Comparison of ENCODE assay signal across 13 mouse cellular contexts in genomic region chr5:35557946-35558621, GRCm38 (mm10). TPM values are rescaled to one million over a fixed set of nuclear protein-coding genes. Genes with fewer than 3 reads are reported as not detected.
DNase-seq lines count a peak whose midpoint lies in the region; ATAC-seq and TF ChIP-seq lines count a peak whose summit lies in the region.
"Had no signal": no experiment of that assay in that cellular context is flagged by ENCODE, and none has a peak within 500 bp of the region (broad histone marks: within the 10 kb centered on the region; RNA-seq: fewer than 3 reads in every experiment).

No protein-coding gene starts in this region.

- H3K4me2 ChIP-seq in forebrain, postnatal 0 days (ENCODE audit: low read depth): no peak overlapping the region
- H3K4me2 ChIP-seq in forebrain, embryonic 12.5 days: no peak overlapping the region
- H3K4me2 ChIP-seq in liver, embryonic 13.5 days: no peak overlapping the region
- no peak overlapping the region for H3K4me2 ChIP-seq in liver, embryonic 12.5 days
- H3K4me2 ChIP-seq in heart, embryonic 12.5 days: no peak overlapping the region
- H3K4me2 ChIP-seq: forebrain, embryonic 13.5 days had no signal

- no peak overlapping the region for H3K27ac ChIP-seq in forebrain, postnatal 0 days (ENCODE audit: low read depth, low read length)
- H3K27ac ChIP-seq in forebrain, embryonic 12.5 days: no peak overlapping the region
- no peak overlapping the region for H3K27ac ChIP-seq in liver, embryonic 13.5 days
- no peak overlapping the region for H3K27ac ChIP-seq in liver, embryonic 12.5 days
- peak overlapping the region; percentile 47; the same call in 1 of the 2 replicates for H3K27ac ChIP-seq in heart, embryonic 12.5 days (ENCODE audit: poor library complexity, severe bottlenecking)
- H3K27ac ChIP-seq: forebrain, embryonic 13.5 days had no signal

- peak; percentile 20 for DNase-seq in forebrain, postnatal 0 days
- no peak for DNase-seq in liver, embryonic 13.5 days
- DNase-seq in R1 (ENCODE audit: low read depth, low spot score): peak; percentile 67
- DNase-seq: B cell, adult 2 months; cerebellum, postnatal 25 days; right cerebral cortex, adult 18-20 months had no signal

- TF ChIP-seq CTCF in forebrain, postnatal 0 days (IDR thresholded peaks at IDR 0.05; ENCODE audit: low read depth): peak; percentile 58

- no peaks in the 10 kb centered on the region for H3K9me3 ChIP-seq in forebrain, postnatal 0 days (ENCODE audit: low read length)
- no peaks in the 10 kb centered on the region for H3K9me3 ChIP-seq in forebrain, embryonic 12.5 days
- no peaks in the 10 kb centered on the region for H3K9me3 ChIP-seq in liver, embryonic 13.5 days (replicated peaks)
- H3K9me3 ChIP-seq in liver, embryonic 12.5 days (replicated peaks): no peaks in the 10 kb centered on the region
- H3K9me3 ChIP-seq in heart, embryonic 12.5 days (replicated peaks): no peaks in the 10 kb centered on the region
- H3K9me3 ChIP-seq: forebrain, embryonic 13.5 days had no signal

- peaks cover 64% of the 10 kb centered on the region for H3K36me3 ChIP-seq in forebrain, postnatal 0 days (ENCODE audit: insufficient read depth)
- H3K36me3 ChIP-seq in forebrain, embryonic 12.5 days (replicated peaks): peaks cover 68% of the 10 kb centered on the region
- peaks cover 64% of the 10 kb centered on the region for H3K36me3 ChIP-seq in liver, embryonic 13.5 days
- peaks cover 77% of the 10 kb centered on the region for H3K36me3 ChIP-seq in liver, embryonic 12.5 days
- H3K36me3 ChIP-seq in heart, embryonic 12.5 days: peaks cover 72% of the 10 kb centered on the region

- no peaks in the 10 kb centered on the region for H3K27me3 ChIP-seq in forebrain, postnatal 0 days (ENCODE audit: insufficient read depth, low read length)
- H3K27me3 ChIP-seq in forebrain, embryonic 12.5 days: no peaks in the 10 kb centered on the region
- H3K27me3 ChIP-seq in liver, embryonic 13.5 days: no peaks in the 10 kb centered on the region
- H3K27me3 ChIP-seq in liver, embryonic 12.5 days (replicated peaks): no peaks in the 10 kb centered on the region
- no peaks in the 10 kb centered on the region for H3K27me3 ChIP-seq in heart, embryonic 12.5 days (replicated peaks)
- H3K27me3 ChIP-seq: forebrain, embryonic 13.5 days had no signal

- WGBS in forebrain, postnatal 0 days: 59% methylated on average over 13 of the region's 13 CpGs
- WGBS in forebrain, embryonic 12.5 days: 61% methylated on average over 13 of the region's 13 CpGs
- 76% methylated on average over 13 of the region's 13 CpGs for WGBS in liver, embryonic 13.5 days (ENCODE audit: insufficient replicate concordance)
- WGBS in liver, embryonic 12.5 days (ENCODE audit: insufficient replicate concordance): 77% methylated on average over 13 of the region's 13 CpGs
- 73% methylated on average over 13 of the region's 13 CpGs for WGBS in heart, embryonic 12.5 days

- no peaks in the 10 kb centered on the region for H3K4me1 ChIP-seq in forebrain, postnatal 0 days (ENCODE audit: insufficient read depth)
- no peaks in the 10 kb centered on the region for H3K4me1 ChIP-seq in forebrain, embryonic 12.5 days
- peaks cover 3% of the 10 kb centered on the region; the same call in 1 of the 2 replicates for H3K4me1 ChIP-seq in liver, embryonic 13.5 days (replicated peaks)
- H3K4me1 ChIP-seq in liver, embryonic 12.5 days: peaks cover 12% of the 10 kb centered on the region
- H3K4me1 ChIP-seq in heart, embryonic 12.5 days (replicated peaks): peaks cover 45% of the 10 kb centered on the region
- H3K4me1 ChIP-seq: forebrain, embryonic 13.5 days had no signal

- no peak overlapping the region for H3K4me3 ChIP-seq in forebrain, postnatal 0 days (ENCODE audit: low read depth, low read length)
- H3K4me3 ChIP-seq in forebrain, embryonic 12.5 days (replicated peaks): no peak overlapping the region
- no peak overlapping the region for H3K4me3 ChIP-seq in liver, embryonic 13.5 days (replicated peaks)
- H3K4me3 ChIP-seq in liver, embryonic 12.5 days: no peak overlapping the region
- H3K4me3 ChIP-seq in heart, embryonic 12.5 days: no peak overlapping the region
- H3K4me3 ChIP-seq: forebrain, embryonic 13.5 days had no signal

- ATAC-seq in forebrain, postnatal 0 days: peak; percentile 59
- no peak for ATAC-seq in forebrain, embryonic 12.5 days (ENCODE audit: low FRiP score)
- peak; percentile 22; the same call in 1 of the 2 replicates for ATAC-seq in liver, embryonic 13.5 days (ENCODE audit: low read depth)
- no peak for ATAC-seq in liver, embryonic 12.5 days
- no peak for ATAC-seq in heart, embryonic 12.5 days (ENCODE audit: insufficient number of reproducible peaks, low FRiP score)
- ATAC-seq in inflammation-experienced regulatory T-cells, adult 6 months: no peak
- ATAC-seq in granulocyte monocyte progenitor cell, adult 5-6 weeks (replicated peaks; ENCODE audit: poor library complexity, severe bottlenecking): no peak
- ATAC-seq: forebrain, embryonic 13.5 days had no signal

- H3K9ac ChIP-seq in forebrain, postnatal 0 days: no peak overlapping the region
- no peak overlapping the region for H3K9ac ChIP-seq in forebrain, embryonic 12.5 days
- H3K9ac ChIP-seq in liver, embryonic 13.5 days: no peak overlapping the region
- H3K9ac ChIP-seq in liver, embryonic 12.5 days: no peak overlapping the region
- no peak overlapping the region for H3K9ac ChIP-seq in heart, embryonic 12.5 days
- H3K9ac ChIP-seq: forebrain, embryonic 13.5 days had no signal

RNA-seq across cellular contexts. Expression of gene Trmt44, which starts 16.8 kb away (rescaled TPM):
- total RNA-seq in forebrain, postnatal 0 days (2014; rRNA removed): 10.6 and 12.3 TPM in 2 replicates
- polyA plus RNA-seq in forebrain, postnatal 0 days (2015; fragmentation: Nextera tagmentation; extraction: Ambion mirVana): 2.7 and 3.5 TPM in 2 replicates
- 9.8 and 11.1 TPM in 2 replicates for polyA plus RNA-seq in forebrain, embryonic 12.5 days (2016; fragmentation: Nextera tagmentation; extraction: Ambion mirVana)
- polyA plus RNA-seq in liver, embryonic 13.5 days (2015; fragmentation: Nextera tagmentation; extraction: Ambion mirVana): 3.1 and 3.4 TPM in 2 replicates
- 5.0 and 5.3 TPM in 2 replicates for polyA plus RNA-seq in liver, embryonic 12.5 days (2016; fragmentation: Nextera tagmentation; extraction: Ambion mirVana)
- polyA plus RNA-seq in heart, embryonic 12.5 days (2016; fragmentation: Nextera tagmentation; extraction: Ambion mirVana): 5.1 and 5.7 TPM in 2 replicates
- 1 to 10 TPM; 2.0 to 3.1 (median 2.9) TPM for polyA plus RNA-seq in inflammation-experienced regulatory T-cells, adult 6 months (2017; shearing (Covaris generic))
- 8.1 and 9.5 TPM in 2 replicates for total RNA-seq in granulocyte monocyte progenitor cell, adult 5-6 weeks (2014; fragmentation: Nextera tagmentation)
- 8.5 and 13.3 TPM in 2 replicates for total RNA-seq in granulocyte monocyte progenitor cell, adult 5-6 weeks (2017)

RNA-seq across cellular contexts. Expression of gene Acox3, which starts 24.8 kb away (rescaled TPM):
- total RNA-seq in forebrain, postnatal 0 days (2014; rRNA removed): 18.3 and 32.1 TPM in 2 replicates
- 12.5 and 13.4 TPM in 2 replicates for polyA plus RNA-seq in forebrain, postnatal 0 days (2015; fragmentation: Nextera tagmentation; extraction: Ambion mirVana)
- 15.6 and 17.6 TPM in 2 replicates for polyA plus RNA-seq in forebrain, embryonic 12.5 days (2016; fragmentation: Nextera tagmentation; extraction: Ambion mirVana)
- 2.2 and 2.7 TPM in 2 replicates for polyA plus RNA-seq in liver, embryonic 13.5 days (2015; fragmentation: Nextera tagmentation; extraction: Ambion mirVana)
- 4.1 and 4.4 TPM in 2 replicates for polyA plus RNA-seq in liver, embryonic 12.5 days (2016; fragmentation: Nextera tagmentation; extraction: Ambion mirVana)
- 10.6 and 12.4 TPM in 2 replicates for polyA plus RNA-seq in heart, embryonic 12.5 days (2016; fragmentation: Nextera tagmentation; extraction: Ambion mirVana)
- 10 to 100 TPM; 20.1 to 25.4 (median 23.4) TPM for polyA plus RNA-seq in inflammation-experienced regulatory T-cells, adult 6 months (2017; shearing (Covaris generic))
- total RNA-seq in granulocyte monocyte progenitor cell, adult 5-6 weeks (2014; fragmentation: Nextera tagmentation): 41.4 and 56.5 TPM in 2 replicates
- total RNA-seq in granulocyte monocyte progenitor cell, adult 5-6 weeks (2017): 25.3 and 34.5 TPM in 2 replicates

RNA-seq across cellular contexts. Expression of gene Cpz, which starts 32.6 kb away (rescaled TPM):
- 3.5 and 14.3 TPM in 2 replicates for total RNA-seq in forebrain, postnatal 0 days (2014; rRNA removed)
- polyA plus RNA-seq in forebrain, postnatal 0 days (2015; fragmentation: Nextera tagmentation; extraction: Ambion mirVana): 1.8 and 2.2 TPM in 2 replicates
- 1.7 and 3.0 TPM in 2 replicates for polyA plus RNA-seq in forebrain, embryonic 12.5 days (2016; fragmentation: Nextera tagmentation; extraction: Ambion mirVana)
- 1.2 and 1.4 TPM in 2 replicates for polyA plus RNA-seq in liver, embryonic 13.5 days (2015; fragmentation: Nextera tagmentation; extraction: Ambion mirVana)
- 1.8 and 1.9 TPM in 2 replicates for polyA plus RNA-seq in liver, embryonic 12.5 days (2016; fragmentation: Nextera tagmentation; extraction: Ambion mirVana)
- polyA plus RNA-seq in heart, embryonic 12.5 days (2016; fragmentation: Nextera tagmentation; extraction: Ambion mirVana): 5.8 and 6.0 TPM in 2 replicates
- not detected for polyA plus RNA-seq in inflammation-experienced regulatory T-cells, adult 6 months (2017; shearing (Covaris generic))
- total RNA-seq in granulocyte monocyte progenitor cell, adult 5-6 weeks (2014; fragmentation: Nextera tagmentation): not detected in 2 replicates
- total RNA-seq in granulocyte monocyte progenitor cell, adult 5-6 weeks (2017): not detected in 2 replicates
- total RNA-seq: monocyte, adult 5-6 weeks had no signal

Comparison
In these comparisons a context has a peak if more than half of its experiments do, and no peak if none do; other contexts are left out.
1. ATAC-seq: peak in forebrain, postnatal 0 days (single experiment) and liver, embryonic 13.5 days (single experiment); none in forebrain, embryonic 12.5 days (single experiment), liver, embryonic 12.5 days (single experiment), heart, embryonic 12.5 days (single experiment), inflammation-experienced regulatory T-cells, adult 6 months (single experiment) and granulocyte monocyte progenitor cell, adult 5-6 weeks (single experiment).